Mouse (Mus musculus) lung, postnatal 0 days (tissue): ENCODE results near the gene Nup153. TPM values are rescaled to one million over a fixed set of nuclear protein-coding genes. Genes with fewer than 3 reads are reported as not detected.

Experiments
- ATAC-seq: fragments of 200-750 bp; cut with Nextera tagmentation; 2 replicates; pipeline ENCODE4 v1.8.0; 2017; ENCODE audit warnings: moderate library complexity
- DNase-seq: peaks from one replicate; pipeline ENCODE4 v3.0.0-alpha.2; 2016; ENCODE audit warnings: low spot score
- H3K27ac ChIP-seq: fragments of 300-500 bp; sonication (generic); 2 replicates; pipeline ENCODE4 v1.5.1; 2014; ENCODE audit warnings: antibody characterized with exemption, mild to moderate bottlenecking, low read length, mixed read lengths
- H3K27me3 ChIP-seq: fragments of 300-500 bp; sonication (generic); replicated peaks from 2 replicates; pipeline ENCODE4 v1.6.1; 2014; ENCODE audit warnings: low read length, mixed read lengths; ENCODE audit not compliant: insufficient read depth
- H3K36me3 ChIP-seq: fragments of 300-500 bp; sonication (generic); 2 replicates; pipeline ENCODE4 v1.6.1; 2014; ENCODE audit warnings: low read length, mixed read lengths; ENCODE audit not compliant: insufficient read depth
- H3K4me1 ChIP-seq: fragments of 300-500 bp; sonication (generic); 2 replicates; pipeline ENCODE4 v1.6.1; 2014; ENCODE audit warnings: antibody characterized with exemption, low read depth, low read length, mixed read lengths; ENCODE audit not compliant: insufficient read depth
- H3K4me2 ChIP-seq: fragments of 300-500 bp; sonication (generic); replicated peaks from 2 replicates; pipeline ENCODE4 v1.6.1; 2014; ENCODE audit warnings: low read depth, mild to moderate bottlenecking, low read length, moderate library complexity, mixed read lengths
- H3K4me3 ChIP-seq: fragments of 300-500 bp; sonication (generic); 2 replicates; pipeline ENCODE4 v1.5.1; 2014; ENCODE audit warnings: low read depth, low read length
- H3K9ac ChIP-seq: fragments of 300-500 bp; sonication (generic); replicated peaks from 2 replicates; pipeline ENCODE4 v1.6.1; 2014; ENCODE audit warnings: low read depth, mild to moderate bottlenecking
- H3K9me3 ChIP-seq: fragments of 300-500 bp; sonication (generic); 2 replicates; pipeline ENCODE4 v1.6.1; 2016; ENCODE audit warnings: low read length, mixed read lengths
- CTCF ChIP-seq: IDR thresholded peaks from 2 replicates; pipeline ENCODE4 v1.5.1; 2016; ENCODE audit warnings: antibody characterized with exemption, mild to moderate bottlenecking
- EP300 ChIP-seq: IDR thresholded peaks from 2 replicates; pipeline ENCODE4 v1.6.1; 2016; ENCODE audit warnings: antibody characterized with exemption, mild to moderate bottlenecking, control low read depth
- WGBS: fragments of 180-500 bp; shearing (Covaris S2); extraction: QIAGEN DNeasy Blood & Tissue Kit; methylation state at CpG from one replicate; pipeline ENCODE4 v1.1.7; 2014; 5-methylcytosine and 5-hydroxymethylcytosine counted together
- polyA plus RNA-seq: library from polyadenylated mRNA; unstranded; fragments of >200 nt; fragmentation: Nextera tagmentation; extraction: Ambion mirVana; gene quantifications from 2 replicates; pipeline ENCODE4 v1.2.1, GENCODE M21; 2015

The Nup153 gene
- polyA plus RNA-seq, 1 experiment from 2014 or later: 14.0 TPM

DNA sequence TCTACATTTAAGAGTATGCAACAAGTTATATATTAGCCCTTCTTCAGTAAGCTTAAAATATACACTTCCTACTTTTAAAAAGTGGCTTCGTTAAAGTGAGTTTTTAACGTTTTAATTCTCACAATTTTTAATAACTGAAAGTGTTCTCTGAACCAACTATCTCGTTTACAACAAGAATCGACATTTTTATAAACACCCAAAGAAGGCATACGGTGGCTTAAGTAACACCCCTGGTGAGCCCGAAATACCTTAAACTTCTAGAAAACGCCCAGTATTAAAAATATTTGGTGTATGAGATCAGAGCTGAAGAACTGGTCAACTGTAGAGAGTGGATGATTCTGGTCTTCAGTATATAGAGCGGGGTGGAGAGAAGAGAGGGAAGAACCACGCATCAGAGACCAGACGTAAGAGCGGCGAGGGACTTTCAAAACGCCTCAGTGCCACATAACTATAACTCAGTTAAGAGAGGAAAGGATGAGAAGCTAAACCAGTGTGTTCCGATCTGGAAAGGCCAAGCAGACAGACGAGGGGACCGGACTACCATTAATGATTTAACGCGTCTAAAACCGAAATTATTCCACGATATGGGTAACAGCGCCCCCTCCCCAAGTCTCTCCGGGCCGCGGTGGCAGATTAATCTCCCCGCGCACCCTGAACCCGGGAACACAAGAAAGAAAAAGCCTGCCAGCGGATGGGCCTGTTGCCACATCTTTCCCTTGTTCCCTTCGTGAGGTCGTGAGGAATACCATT lies 1.3 kb downstream of the Nup153 start:
- H3K4me2 ChIP-seq: peak overlapping the region; percentile 85
- H3K36me3 ChIP-seq: no peaks in the 10 kb centered on the region
- TF ChIP-seq EP300 (no peak), CTCF (peak; percentile 8; the same call in 1 of the 2 replicates)
- under 1% methylated on average over 30 of the region's 30 CpGs for WGBS
- H3K27me3 ChIP-seq: no peaks in the 10 kb centered on the region
- peaks cover 8% of the 10 kb centered on the region for H3K4me1 ChIP-seq
- ATAC-seq (no peak), DNase-seq (peak; percentile 72)
- H3K4me3 ChIP-seq: peak overlapping the region; percentile 97
- no peaks in the 10 kb centered on the region for H3K9me3 ChIP-seq
- peak overlapping the region; percentile 98 for H3K27ac ChIP-seq
- H3K9ac ChIP-seq: peak overlapping the region; percentile 93

GRCm38 (mm10) chr13:46725227-46725626 lies 2.5 kb downstream of the Nup153 start:
- Histone ChIP-seq H3K4me1 (peaks cover 8% of the 10 kb centered on the region), H3K4me3 (0 out of 2 replicates have a peak overlapping the region, but pooled peaks have one; percentile 0), H3K9ac (no peak overlapping the region), H3K4me2 (no peak overlapping the region), H3K27ac (no peak overlapping the region), H3K36me3 (no peaks in the 10 kb centered on the region), H3K27me3 (no peaks in the 10 kb centered on the region), H3K9me3 (no peaks in the 10 kb centered on the region)
- DNase-seq: peak; percentile 60
- TF ChIP-seq CTCF (no peak), EP300 (no peak)
- ATAC-seq: no peak
- 13% methylated on average over 2 of the region's 2 CpGs for WGBS

- Histone ChIP-seq H3K9me3 (no peaks in the 10 kb centered on the region), H3K4me2 (no peak overlapping the region), H3K4me3 (no peak overlapping the region), H3K4me1 (peaks cover 8% of the 10 kb centered on the region), H3K27me3 (no peaks in the 10 kb centered on the region), H3K27ac (no peak overlapping the region), H3K9ac (no peak overlapping the region), H3K36me3 (no peaks in the 10 kb centered on the region)
- peak; percentile 84 for DNase-seq
- TF ChIP-seq EP300 (no peak), CTCF (peak; percentile 72)
- ATAC-seq: no peak
Measured at GRCm38 (mm10) chr13:46724371-46724770, 3.4 kb downstream of the Nup153 start.

- ATAC-seq (no peak), DNase-seq (no peak)
- H3K4me3 ChIP-seq: no peak overlapping the region
- H3K4me1 ChIP-seq: peaks cover 8% of the 10 kb centered on the region
- no peaks in the 10 kb centered on the region for H3K27me3 ChIP-seq
- TF ChIP-seq CTCF (no peak), EP300 (no peak)
- no peaks in the 10 kb centered on the region for H3K36me3 ChIP-seq
- H3K9me3 ChIP-seq: no peaks in the 10 kb centered on the region
- no peak overlapping the region for H3K27ac ChIP-seq
- no peak overlapping the region for H3K4me2 ChIP-seq
- H3K9ac ChIP-seq: no peak overlapping the region
Measured at GRCm38 (mm10) chr13:46721009-46721408, 6.7 kb downstream of the Nup153 start.

DNA sequence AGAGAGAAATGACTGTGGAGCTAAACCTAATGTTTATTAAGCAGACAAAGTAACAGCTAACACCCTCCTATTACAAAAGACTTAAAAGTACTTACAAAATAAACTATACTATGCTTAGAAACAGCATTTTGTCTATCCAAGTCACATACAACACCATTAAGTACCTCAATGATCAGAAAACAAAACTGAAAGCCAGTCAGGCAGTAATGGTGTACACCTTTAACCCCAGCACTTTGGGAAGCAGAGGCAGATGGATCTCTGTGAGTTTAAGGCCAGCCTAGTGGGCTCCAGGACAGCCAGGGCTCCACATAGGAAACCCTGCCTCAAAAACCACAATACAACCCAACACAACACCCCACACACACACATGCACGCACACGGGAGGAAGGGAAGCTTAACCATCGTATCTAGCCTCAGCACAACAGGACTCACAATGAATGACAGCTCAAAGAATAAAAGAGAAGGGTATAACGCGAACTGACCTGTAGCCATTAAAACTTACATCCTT lies 8.8 kb downstream of the Nup153 start:
- Histone ChIP-seq H3K4me3 (no peak overlapping the region), H3K27ac (no peak overlapping the region), H3K9ac (no peak overlapping the region), H3K9me3 (no peaks in the 10 kb centered on the region), H3K4me1 (no peaks in the 10 kb centered on the region; the same call in 1 of the 2 replicates), H3K36me3 (no peaks in the 10 kb centered on the region), H3K27me3 (no peaks in the 10 kb centered on the region), H3K4me2 (no peak overlapping the region)
- ATAC-seq (no peak), DNase-seq (no peak)
- no peak for TF ChIP-seq CTCF
- TF ChIP-seq EP300: no peak
- WGBS: 84% methylated on average over 5 of the region's 5 CpGs

- Histone ChIP-seq H3K36me3 (peaks cover 16% of the 10 kb centered on the region; the same call in 1 of the 2 replicates), H3K4me1 (no peaks in the 10 kb centered on the region; the same call in 1 of the 2 replicates), H3K9me3 (no peaks in the 10 kb centered on the region), H3K4me2 (no peak overlapping the region), H3K4me3 (no peak overlapping the region), H3K9ac (no peak overlapping the region), H3K27ac (no peak overlapping the region), H3K27me3 (no peaks in the 10 kb centered on the region)
- no peak for TF ChIP-seq EP300
- no peak for TF ChIP-seq CTCF
- DNase-seq (no peak), ATAC-seq (no peak)
- 63% methylated on average over 3 of the region's 3 CpGs for WGBS
Measured at GRCm38 (mm10) chr13:46715976-46716639, 11.6 kb downstream of the Nup153 start.
